Mouse (Mus musculus) 3T3-L1 (cell line): ENCODE measurements around the gene Dgkb.

Experiments used
- DNase-seq: peaks from one replicate; pipeline ENCODE4 v3.0.0-alpha.2; 2015; ENCODE audit warnings: low read depth, low spot score

The Dgkb gene

GRCm38 (mm10) chr12:38361491-38361890, 544.0 kb downstream of the Dgkb start:
- no peak for DNase-seq

- no peak for DNase-seq
Observed at GRCm38 (mm10) chr12:38371597-38371996, 554.1 kb downstream of the Dgkb start.

GRCm38 (mm10) chr12:38374159-38374558, 556.6 kb downstream of the Dgkb start:
- no peak for DNase-seq

GRCm38 (mm10) chr12:38385942-38386341, 568.4 kb downstream of the Dgkb start:
- no peak for DNase-seq

- no peak for DNase-seq
Observed at GRCm38 (mm10) chr12:38386991-38387390, 569.5 kb downstream of the Dgkb start.

GRCm38 (mm10) chr12:38387654-38388053, 570.1 kb downstream of the Dgkb start:
- DNase-seq: no peak

GRCm38 (mm10) chr12:38388243-38388642, 570.7 kb downstream of the Dgkb start:
- no peak for DNase-seq

GRCm38 (mm10) chr12:38397754-38398312, 580.3 kb downstream of the Dgkb start:
- DNase-seq: no peak

GRCm38 (mm10) chr12:38400089-38400488, 582.6 kb downstream of the Dgkb start:
- no peak for DNase-seq

GRCm38 (mm10) chr12:38435364-38436130, 618.0 kb downstream of the Dgkb start:
- no peak for DNase-seq

- DNase-seq: no peak
Observed at GRCm38 (mm10) chr12:38436131-38436436, 618.6 kb downstream of the Dgkb start.

- DNase-seq: no peak
Observed at GRCm38 (mm10) chr12:38450323-38451087, 633.0 kb downstream of the Dgkb start.

GRCm38 (mm10) chr12:38451677-38452076, 634.2 kb downstream of the Dgkb start:
- no peak for DNase-seq

GRCm38 (mm10) chr12:38468191-38468590, 650.7 kb downstream of the Dgkb start:
- no peak for DNase-seq

GRCm38 (mm10) chr12:38468605-38469004, 651.1 kb downstream of the Dgkb start:
- DNase-seq: no peak

- DNase-seq: no peak
Observed at GRCm38 (mm10) chr12:38497229-38497628, 679.7 kb downstream of the Dgkb start.

- no peak for DNase-seq
Observed at GRCm38 (mm10) chr12:38500931-38501330, 683.4 kb downstream of the Dgkb start.

GRCm38 (mm10) chr12:38508195-38508594, 690.7 kb downstream of the Dgkb start:
- no peak for DNase-seq

GRCm38 (mm10) chr12:38545431-38545830, 727.9 kb downstream of the Dgkb start:
- no peak for DNase-seq

GRCm38 (mm10) chr12:38577141-38577540, 759.6 kb downstream of the Dgkb start:
- DNase-seq: no peak

- DNase-seq: no peak
Observed at GRCm38 (mm10) chr12:38579191-38579817, 761.8 kb downstream of the Dgkb start.

GRCm38 (mm10) chr12:38586368-38586865, 768.9 kb downstream of the Dgkb start:
- no peak for DNase-seq
